Mouse (Mus musculus): ENCODE measurements around the gene Igsf21.

Igsf21 gene

DNA sequence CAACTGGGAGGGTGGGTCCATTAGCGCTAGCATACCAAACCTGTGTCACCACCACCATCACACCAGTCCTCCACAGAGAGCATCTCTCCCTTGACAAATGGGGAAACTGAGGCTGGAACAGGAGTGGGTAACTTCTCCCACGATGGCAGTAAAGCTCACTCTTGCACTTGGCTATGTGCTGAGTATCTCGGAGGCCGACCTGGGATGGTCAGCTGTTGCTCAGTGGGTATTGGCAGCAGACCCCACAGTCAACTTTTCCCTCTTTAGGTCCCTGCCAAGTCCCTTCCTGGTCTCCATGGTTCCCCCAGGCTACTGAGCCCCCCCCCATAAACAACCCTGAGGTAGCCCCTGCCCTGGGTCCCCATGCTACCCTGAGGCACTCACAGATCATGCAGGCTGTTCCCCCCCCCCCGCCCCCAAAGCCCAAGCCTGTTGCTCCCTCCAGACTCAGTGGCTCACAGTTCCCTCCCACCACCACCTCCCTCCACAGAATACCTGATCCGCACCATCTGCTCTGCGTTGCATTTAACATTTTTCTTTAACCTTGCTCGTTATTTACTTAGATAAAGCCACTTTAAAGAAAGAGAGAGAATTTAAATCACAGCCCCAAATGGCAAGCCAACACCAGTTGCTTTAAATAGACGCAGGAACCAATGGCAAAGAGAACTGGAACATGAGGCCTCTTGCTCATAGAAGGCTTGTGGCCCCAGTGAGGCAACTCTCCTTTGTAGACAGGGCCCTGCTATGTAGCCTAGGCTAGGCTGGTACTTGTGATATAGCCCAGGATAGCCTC, 11.0 kb downstream of the Igsf21 start:
- no peak for DNase-seq (ENCODE audit: low spot score)

- DNase-seq (ENCODE audit: low spot score): no peak
Measured at GRCm38 (mm10) chr4:140234412-140235205, 12.0 kb downstream of the Igsf21 start.

DNA sequence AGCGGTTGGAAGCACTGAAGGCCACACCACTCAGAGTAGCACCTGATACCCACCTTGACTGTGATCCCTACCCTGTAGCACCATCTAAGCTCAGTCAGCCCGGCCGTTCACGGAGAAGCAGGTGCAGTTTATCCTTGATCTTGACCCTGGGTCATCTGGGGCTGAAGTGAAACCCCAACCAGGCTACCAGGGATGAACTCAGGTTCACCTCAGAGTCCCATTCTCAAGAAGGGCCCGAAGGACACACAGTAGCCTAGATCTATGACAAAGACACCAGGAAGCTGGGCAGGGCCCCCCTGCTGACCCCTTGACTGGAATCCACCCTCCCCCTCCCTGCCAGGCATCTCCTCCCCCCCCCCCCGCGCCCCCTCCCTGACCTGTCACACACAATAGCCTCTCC, 18.7 kb downstream of the Igsf21 start:
- no peak for DNase-seq (ENCODE audit: low spot score)

- no peak for DNase-seq (ENCODE audit: low spot score)
Measured at GRCm38 (mm10) chr4:140225204-140225603, 21.4 kb downstream of the Igsf21 start.

DNA sequence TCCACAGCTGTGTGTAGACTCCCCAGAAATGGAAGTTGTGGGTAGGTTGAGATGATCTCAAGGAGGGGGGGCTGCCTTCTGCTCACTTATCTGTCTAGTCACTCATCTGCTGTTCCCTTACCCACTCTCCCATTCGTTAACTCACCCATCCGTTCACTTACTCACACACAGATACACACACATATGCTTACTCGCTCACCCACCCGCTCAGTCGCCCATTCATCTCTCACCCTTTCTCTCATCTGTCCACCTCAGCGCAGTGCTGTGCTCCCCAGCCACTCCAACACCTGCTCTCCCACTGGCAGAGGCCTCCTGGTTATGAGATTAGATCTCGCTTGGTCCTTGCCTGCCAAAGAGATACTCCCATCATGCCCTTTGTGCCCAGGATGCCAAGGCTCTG, 22.1 kb downstream of the Igsf21 start:
- no peak for DNase-seq (ENCODE audit: low spot score)

DNA sequence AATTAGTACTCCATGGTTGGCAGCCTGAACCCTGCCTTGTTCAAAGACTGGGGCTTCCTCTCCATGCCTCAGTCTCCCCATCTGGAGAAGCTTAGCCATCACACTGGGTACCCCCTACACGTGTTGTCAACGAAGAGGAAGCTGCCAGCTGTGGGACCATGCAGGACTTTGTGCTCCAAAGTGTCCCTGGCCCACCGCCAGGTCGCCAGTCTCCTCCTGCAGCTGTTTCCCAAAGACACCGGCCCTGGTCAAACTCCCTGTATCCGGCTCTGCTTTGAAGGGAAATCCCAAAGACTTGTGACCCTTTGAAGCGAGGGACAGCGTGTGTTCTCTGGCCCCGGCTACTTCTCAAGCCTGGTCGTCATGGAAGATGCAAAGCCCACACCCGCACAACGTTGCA, 23.5 kb downstream of the Igsf21 start:
- DNase-seq (ENCODE audit: low spot score): peak; percentile 15

DNA sequence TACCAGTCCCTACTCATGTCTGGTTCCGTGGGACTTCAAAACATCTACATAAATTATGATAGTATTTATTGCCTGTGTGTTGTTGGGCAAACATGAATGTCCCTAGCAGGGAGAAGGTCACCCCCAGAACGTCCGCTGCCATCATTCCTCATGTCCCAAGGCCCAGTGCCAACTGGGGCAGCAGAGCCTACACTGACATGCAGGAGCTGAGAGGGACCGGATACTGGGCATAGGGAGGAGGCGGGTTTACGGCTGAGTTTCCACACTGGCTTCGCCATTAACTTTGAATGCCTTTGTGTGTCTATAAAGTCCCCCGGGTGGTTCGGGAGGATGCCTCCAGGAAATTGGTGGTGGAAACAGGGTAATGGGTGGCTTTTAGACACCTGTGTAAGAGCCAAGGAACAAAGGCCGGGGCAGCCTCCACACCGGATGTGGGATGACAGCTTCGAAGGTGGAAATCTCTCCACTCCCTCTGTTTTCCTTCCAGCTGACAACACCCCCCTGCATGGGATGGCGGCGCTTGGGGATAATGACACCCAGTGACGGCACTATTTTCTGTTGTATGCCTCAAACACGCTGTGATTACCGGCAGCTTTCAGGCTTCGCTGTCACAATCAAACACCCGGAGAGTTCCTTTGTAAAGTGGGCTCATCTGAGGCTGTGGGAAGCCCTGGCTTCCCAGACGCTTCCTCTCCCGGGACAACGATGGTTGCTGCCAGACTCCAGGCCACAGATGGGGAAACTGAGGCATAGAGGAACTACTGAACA, 26.1 kb downstream of the Igsf21 start:
- DNase-seq (ENCODE audit: low spot score): peak; percentile 6

DNA sequence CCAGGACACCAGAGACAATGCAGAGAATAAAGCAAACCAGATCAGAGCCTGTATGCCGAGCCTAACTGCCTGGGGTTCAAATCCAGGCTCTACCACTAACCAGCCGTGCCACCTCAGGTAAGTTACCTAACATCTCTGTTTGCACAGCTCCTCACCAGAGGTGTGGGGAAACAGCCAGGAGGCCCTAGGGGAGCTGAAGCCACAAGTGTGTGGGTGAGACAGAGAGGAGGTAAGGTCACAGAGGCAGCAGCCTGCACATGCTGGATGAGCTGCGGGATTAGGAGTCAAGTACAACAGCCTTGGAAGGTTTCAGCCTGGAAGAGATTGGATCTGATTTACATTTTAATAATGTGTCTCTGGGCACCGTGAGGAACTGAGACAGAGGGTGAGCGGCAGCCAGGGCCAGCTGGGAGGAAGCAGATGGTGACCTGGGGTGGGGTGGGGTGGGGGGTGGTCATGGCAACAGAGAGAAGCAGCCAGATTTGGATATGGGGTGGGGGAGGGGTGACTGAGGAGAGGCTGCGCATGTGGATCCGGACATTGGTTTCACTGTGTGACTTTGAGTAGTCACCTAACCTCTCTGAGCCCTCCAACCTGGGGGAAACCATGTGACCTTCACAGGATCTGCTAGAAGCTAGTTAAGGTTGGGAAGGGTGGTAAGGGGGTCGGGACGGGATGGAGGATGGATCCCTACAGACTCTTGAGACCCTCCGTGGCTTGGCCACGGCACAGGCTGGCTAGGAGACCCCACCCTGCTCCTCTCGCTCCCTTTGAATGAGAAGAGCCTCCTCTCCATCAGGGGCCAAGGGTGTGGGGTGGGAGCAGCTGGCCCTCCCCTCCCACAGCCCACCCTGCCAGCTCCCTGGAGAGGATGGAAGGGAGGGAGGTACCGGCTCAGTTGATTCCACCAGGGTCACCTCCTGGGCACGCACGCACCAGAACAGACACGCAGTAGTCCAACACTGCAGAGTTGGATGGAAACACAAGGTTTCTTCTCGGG, 27.4 kb downstream of the Igsf21 start:
- DNase-seq (ENCODE audit: low spot score): no peak

DNA sequence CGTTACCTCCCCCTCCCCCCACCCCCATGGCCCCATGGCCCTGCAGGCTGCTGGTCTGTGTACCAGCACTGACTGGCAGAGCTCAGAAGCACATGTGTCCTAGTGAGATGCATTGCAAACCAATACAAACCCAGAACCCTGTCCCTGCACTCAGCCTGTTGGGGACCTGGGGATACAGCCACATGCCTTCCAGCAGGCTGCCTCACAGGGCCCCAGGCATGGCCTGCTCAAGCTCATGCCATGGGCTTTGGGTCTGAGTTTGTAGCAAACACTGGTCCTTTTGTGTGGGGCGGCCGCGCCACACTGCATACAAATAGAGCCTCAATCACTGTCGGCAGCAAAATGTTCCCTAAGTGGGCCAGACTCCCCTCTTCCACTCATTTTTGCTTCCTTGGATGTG, 28.2 kb downstream of the Igsf21 start:
- no peak for DNase-seq (ENCODE audit: low spot score)

DNA sequence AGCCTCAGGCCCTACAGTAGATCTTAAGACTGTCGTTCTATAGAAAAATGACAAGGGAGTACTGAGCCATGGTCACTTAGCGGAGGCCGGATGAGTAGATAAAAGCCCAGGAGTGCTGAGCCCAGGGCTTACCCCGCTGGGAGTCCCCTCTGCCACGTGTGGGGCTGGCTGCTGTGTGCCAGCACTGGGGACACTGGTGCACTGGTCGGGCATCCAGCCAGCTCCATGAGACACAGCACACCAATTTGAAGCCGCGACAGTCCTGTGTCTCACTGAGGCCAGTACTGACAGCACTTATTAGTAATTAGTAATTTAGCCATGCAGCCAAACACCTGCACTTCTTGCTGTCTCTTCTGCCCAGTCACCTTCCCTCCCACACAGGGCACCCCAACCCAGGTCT, 28.6 kb downstream of the Igsf21 start:
- no peak for DNase-seq (ENCODE audit: low spot score)

DNA sequence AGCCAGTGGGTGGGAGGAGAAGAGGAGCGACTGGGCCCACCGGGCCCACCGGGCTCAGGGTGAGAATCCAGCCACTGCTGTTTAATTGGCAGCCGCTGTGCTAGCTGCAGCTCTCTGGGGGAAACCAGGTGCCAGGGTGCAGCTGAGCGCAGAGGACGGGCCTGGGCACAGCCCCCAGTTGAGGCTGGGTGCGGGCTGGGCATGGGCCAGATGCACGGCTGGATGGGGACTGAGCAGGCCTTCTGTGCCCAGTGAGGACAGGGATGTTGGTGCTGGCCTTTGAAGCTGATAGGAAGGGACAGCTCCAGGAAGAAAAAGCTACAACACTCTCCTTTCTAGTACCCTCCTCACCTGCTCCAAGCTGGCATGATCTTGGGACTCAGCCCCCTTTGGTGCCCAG, 30.5 kb downstream of the Igsf21 start:
- no peak for DNase-seq (ENCODE audit: low spot score)

- DNase-seq (ENCODE audit: low spot score): no peak
Measured at GRCm38 (mm10) chr4:140215205-140215604, 31.4 kb downstream of the Igsf21 start.

DNA sequence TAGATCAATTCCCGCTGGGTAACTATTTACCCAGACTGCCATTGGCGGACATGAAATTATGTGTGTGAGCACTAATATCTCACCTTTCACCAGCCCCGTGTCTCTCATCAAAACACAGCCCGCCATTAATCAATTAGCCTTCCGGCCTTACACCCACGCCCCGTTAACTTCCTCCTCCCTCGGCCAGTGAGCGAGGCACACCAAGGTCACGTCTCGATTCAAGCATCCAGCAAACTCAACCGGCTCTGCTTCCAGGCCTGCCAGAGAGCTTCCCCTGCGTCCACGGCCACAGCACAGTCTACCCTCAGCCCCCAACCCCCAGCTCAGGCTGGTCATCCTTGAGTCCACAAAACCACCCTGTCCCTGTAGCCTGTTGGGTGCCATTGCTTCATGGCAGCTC, 32.2 kb downstream of the Igsf21 start:
- no peak for DNase-seq (ENCODE audit: low spot score)

DNA sequence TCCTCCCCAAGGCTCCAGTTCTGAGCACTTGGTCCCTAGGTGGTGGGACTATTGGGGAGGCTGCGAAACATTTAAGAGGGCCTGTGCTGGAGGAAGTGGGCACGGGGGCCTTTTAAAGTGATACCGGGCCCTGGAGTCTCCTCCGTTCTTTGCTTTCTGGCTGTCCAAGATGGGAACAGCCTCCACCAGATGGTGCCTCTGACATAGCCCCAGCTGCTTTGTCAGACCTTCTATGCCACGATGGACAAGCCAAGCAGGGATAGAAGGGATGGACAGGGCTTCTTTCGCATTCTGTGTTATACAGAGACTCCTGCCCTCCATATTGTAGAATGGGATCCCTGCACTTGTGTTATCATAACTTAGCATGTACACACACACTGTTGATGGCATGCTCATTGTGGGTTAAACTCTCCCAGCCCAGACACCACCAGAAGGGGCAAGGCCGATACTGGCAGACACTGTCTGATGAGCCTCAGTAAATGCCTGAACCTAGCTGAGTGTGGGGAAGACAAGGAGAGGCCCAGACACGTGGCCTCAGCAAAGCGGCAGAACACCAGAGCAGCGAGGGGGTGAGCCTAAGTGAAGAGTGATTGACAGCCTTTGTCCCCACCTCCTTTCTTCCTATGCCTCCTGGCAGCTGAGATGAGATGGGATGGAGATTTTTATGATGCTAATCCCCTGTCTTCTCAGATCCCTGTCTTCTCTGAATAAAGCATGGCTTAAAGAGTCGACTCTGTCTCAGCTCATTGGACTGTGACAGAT, 36.3 kb downstream of the Igsf21 start:
- DNase-seq (ENCODE audit: low spot score): no peak

DNA sequence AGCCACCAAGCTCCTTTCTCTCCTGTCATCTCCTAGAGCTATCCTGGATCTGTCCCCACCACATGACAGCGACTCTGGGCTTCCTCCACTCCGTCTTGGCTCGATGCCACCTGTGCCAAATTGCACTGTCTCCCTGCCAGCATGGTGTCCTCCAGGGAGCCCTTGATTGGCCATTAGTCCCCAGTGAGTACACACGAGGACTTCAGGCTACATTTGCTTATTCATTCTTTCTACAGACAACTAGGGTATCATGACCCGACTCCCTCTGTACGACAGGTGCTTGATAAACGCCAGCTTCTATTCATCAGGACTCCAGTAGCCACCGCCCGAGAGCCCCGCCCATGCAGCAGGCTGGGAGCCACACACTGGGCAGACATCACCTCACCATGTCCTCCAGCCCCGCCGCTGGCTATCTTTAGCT, 40.8 kb downstream of the Igsf21 start:
- DNase-seq (ENCODE audit: low spot score): no peak

- no peak for DNase-seq (ENCODE audit: low spot score)
Measured at GRCm38 (mm10) chr4:140204775-140205174, 41.8 kb downstream of the Igsf21 start.

GRCm38 (mm10) chr4:140203696-140204272, 42.8 kb downstream of the Igsf21 start:
- DNase-seq (ENCODE audit: low spot score): no peak

- DNase-seq (ENCODE audit: low spot score): no peak
Measured at GRCm38 (mm10) chr4:140202196-140202595, 44.4 kb downstream of the Igsf21 start.

DNA sequence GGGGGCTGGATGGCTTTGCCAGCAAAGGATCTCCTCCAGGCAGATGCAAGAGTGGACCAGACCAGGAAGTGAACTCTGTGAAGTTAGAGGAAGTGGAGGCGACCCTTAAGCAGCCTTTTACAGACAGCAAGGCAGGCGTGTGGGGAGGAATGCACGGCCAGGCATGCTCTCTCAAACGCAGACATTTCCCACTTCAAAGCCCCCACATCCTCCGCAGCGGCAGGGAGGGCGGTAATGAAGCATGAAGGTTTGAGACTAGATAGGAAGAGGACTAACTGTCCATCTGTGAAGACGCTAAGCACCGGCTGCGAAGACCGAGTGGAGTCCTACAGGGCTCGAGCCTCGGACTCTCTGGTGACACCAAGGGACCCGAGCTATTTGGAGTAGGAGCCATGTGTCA, 46.3 kb downstream of the Igsf21 start:
- no peak for DNase-seq (ENCODE audit: low spot score)

DNA sequence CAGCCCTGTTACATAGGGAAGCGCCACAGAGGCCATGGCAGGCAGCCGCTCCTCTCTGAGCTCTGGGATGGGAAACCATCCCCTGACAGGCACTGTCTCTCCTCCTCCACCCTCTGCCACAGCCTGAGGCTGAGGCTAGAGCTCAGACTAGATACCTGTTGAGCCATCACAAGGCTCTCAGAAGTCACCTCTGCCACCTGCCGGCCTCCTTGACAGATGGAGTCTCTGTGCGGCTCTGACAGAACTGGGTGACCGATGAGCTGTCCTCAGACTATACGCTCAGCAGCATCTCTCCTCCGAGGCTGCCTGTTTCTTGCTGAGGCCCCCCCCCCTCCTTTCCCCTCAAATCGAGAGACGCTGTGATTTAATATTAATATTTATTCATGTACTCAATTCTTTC, 49.9 kb downstream of the Igsf21 start:
- DNase-seq (ENCODE audit: low spot score): no peak

All from lung, postnatal 25 days (tissue).